Mouse (Mus musculus) E14TG2a.4 (cell line): ENCODE measurements around the gene Sigirr.

Experiments used
- CTCF ChIP-seq: conservative IDR thresholded peaks from 2 replicates; pipeline ENCODE4 v1.5.1; 2014; ENCODE audit warnings: low read length
- NANOG ChIP-seq: IDR thresholded peaks from 2 replicates; pipeline ENCODE4 v1.6.1; 2014; ENCODE audit warnings: borderline replicate concordance, low read length, mixed read lengths
- POU5F1 ChIP-seq: IDR thresholded peaks from 2 replicates; pipeline ENCODE4 v1.6.1; 2014; ENCODE audit warnings: low read length, borderline replicate concordance

DNA sequence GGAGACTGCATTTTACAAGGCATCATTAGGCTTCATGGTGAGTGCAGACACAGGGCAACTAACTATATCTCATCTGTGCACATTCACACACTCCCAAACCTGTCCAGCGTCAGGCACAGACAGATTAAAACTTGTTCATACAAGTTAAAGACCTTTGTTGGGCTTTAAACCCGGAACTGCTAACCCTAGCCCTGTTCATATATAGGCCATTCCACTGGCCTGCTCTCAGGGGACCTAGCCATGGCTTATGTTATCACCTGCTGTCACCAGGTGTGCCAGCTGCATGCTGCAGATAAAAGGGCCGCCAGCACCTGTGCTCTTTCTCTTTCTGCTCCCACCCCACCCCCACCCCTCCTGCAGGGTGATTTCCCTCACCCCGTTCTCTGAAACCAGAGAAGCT, 57.8 kb downstream of the Sigirr start:
- TF ChIP-seq CTCF (no peak), POU5F1 (no peak), NANOG (no peak)
